Mouse (Mus musculus) heart, embryonic 15.5 days (tissue): ENCODE results near the gene Il9. TPM values are rescaled to one million over a fixed set of nuclear protein-coding genes. Genes with fewer than 3 reads are reported as not detected.
A peak's percentile ranks its signal among the peaks of the same experiment; 100 is the strongest.

Experiments used
- ATAC-seq: fragments of 200-750 bp; cut with Nextera tagmentation; replicated peaks from 2 replicates; pipeline ENCODE4 v1.8.0; 2017; ENCODE audit warnings: low read depth, moderate TSS enrichment; ENCODE audit not compliant: insufficient number of reproducible peaks, insufficient read depth, low FRiP score
- H3K27ac ChIP-seq: fragments of 300-500 bp; sonication (generic); 2 replicates; pipeline ENCODE4 v1.5.1; 2015; ENCODE audit warnings: mild to moderate bottlenecking, inconsistent platforms
- H3K27me3 ChIP-seq: fragments of 300-500 bp; sonication (generic); 2 replicates; pipeline ENCODE4 v1.6.1; 2015; ENCODE audit warnings: inconsistent platforms
- H3K36me3 ChIP-seq: fragments of 300-500 bp; sonication (generic); 2 replicates; pipeline ENCODE4 v1.6.1; 2015; ENCODE audit warnings: mild to moderate bottlenecking, inconsistent platforms
- H3K4me1 ChIP-seq: fragments of 300-500 bp; sonication (generic); replicated peaks from 2 replicates; pipeline ENCODE4 v1.6.1; 2015; ENCODE audit warnings: inconsistent platforms
- H3K4me2 ChIP-seq: fragments of 300-500 bp; sonication (generic); 2 replicates; pipeline ENCODE4 v1.6.1; 2015; ENCODE audit warnings: inconsistent platforms, mild to moderate bottlenecking, moderate library complexity
- H3K4me3 ChIP-seq: fragments of 300-500 bp; sonication (generic); 2 replicates; pipeline ENCODE4 v1.5.1; 2015; ENCODE audit warnings: mild to moderate bottlenecking, inconsistent platforms
- H3K9ac ChIP-seq: fragments of 300-500 bp; sonication (generic); 2 replicates; pipeline ENCODE4 v1.6.1; 2015; ENCODE audit warnings: mild to moderate bottlenecking, inconsistent platforms
- H3K9me3 ChIP-seq: fragments of 300-500 bp; sonication (generic); replicated peaks from 2 replicates; pipeline ENCODE4 v1.6.1; 2016; ENCODE audit warnings: inconsistent platforms
- WGBS: fragments of 180-500 bp; shearing (Covaris S2); methylation state at CpG from one replicate; pipeline ENCODE4 v1.1.7; 2015; ENCODE audit warnings: mixed read lengths; 5-methylcytosine and 5-hydroxymethylcytosine counted together
- polyA plus RNA-seq: library from polyadenylated mRNA; unstranded; fragments of >200 nt; fragmentation: Nextera tagmentation; extraction: Ambion mirVana; gene quantifications from 2 replicates; pipeline ENCODE4 v1.2.1, GENCODE M21; 2015

Il9 gene
- not detected in 2 replicates for polyA plus RNA-seq

DNA sequence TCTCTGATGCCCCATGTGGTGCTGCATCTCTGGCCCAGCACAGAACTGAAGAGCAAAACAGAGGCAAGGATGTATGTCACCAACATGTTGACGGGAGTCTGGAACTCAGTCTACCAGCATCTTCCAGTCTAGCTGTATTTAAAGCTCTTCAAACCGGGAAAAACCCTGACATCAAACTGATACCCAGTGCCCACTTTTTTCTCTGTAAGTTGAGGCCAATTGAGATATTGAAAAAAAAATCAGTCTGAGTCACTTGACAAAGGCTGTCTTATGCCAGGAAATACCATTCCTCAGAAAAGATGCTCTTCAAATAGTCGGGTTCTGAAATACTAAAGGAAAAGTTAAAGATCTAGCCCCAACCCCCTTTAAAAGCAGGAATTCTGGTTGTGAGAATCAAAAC is at the start of gene Il9:
TSS of gene Il9 (minus strand) at position 101 of the 400 bp plus-strand sequence.
- no peak for ATAC-seq
- WGBS = 66% methylated on average over 3 of the region's 3 CpGs
- H3K4me2 ChIP-seq = no peak within 1 kb of the TSS
- peaks cover 16% of the 10 kb centered on the region for H3K27me3 ChIP-seq
- no peak within 1 kb of the TSS for H3K9ac ChIP-seq
- H3K4me3 ChIP-seq = no peak within 1 kb of the TSS
- H3K36me3 ChIP-seq = no peaks in the 10 kb centered on the region
- H3K9me3 ChIP-seq = no peaks in the 10 kb centered on the region
- H3K4me1 ChIP-seq = peaks cover 6% of the 10 kb centered on the region
- H3K27ac ChIP-seq = no peak within 1 kb of the TSS

DNA sequence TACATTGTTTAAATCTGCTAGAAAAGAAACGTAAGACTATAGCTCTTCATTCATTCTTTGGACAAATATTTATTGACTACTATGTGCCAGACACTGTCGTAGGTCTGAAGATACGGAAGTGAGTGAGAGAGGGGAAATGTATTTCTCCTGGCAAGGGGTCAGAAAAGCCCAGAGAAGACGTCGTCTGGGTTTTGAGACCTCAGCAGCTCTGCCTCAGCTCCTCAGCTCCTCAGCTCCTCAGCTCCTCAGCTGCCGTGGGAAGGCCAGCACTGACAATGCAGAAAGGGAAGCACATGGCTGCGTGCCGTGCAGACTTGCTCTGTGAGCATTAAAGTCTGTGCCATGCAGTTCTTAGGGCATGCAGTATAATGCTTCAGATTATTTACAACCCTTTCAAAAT is 47.6 kb upstream of the Il9 start:
- Histone ChIP-seq H3K4me3 (no peak overlapping the region), H3K27ac (no peak overlapping the region), H3K9ac (no peak overlapping the region), H3K4me2 (no peak overlapping the region), H3K27me3 (no peaks in the 10 kb centered on the region), H3K9me3 (no peaks in the 10 kb centered on the region), H3K36me3 (no peaks in the 10 kb centered on the region), H3K4me1 (no peaks in the 10 kb centered on the region)
- no peak for ATAC-seq
- WGBS = 44% methylated on average over 8 of the region's 8 CpGs

DNA sequence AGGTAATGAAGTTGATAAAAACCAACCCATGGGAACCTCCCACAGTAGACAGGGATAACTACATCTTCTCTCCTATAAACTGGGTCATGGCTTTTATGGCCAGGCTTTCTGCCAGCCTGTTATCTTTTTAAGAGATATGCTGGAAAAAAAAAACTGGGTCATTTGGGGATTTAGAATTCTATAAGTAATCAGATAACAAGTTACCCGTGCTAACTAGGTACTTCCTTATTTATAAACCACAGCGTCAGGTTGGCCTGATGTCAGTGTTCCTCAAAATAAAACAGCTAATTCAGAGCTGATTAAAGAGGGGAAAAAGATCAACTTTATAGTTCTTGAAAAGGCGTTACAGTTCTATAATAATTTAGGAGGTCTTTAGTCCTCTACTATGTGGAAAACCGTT is 47.0 kb upstream of the Il9 start:
- H3K9ac ChIP-seq = no peak overlapping the region
- H3K4me1 ChIP-seq = no peaks in the 10 kb centered on the region
- no peak overlapping the region for H3K4me2 ChIP-seq
- no peaks in the 10 kb centered on the region for H3K27me3 ChIP-seq
- H3K27ac ChIP-seq = no peak overlapping the region
- H3K4me3 ChIP-seq = no peak overlapping the region
- no peaks in the 10 kb centered on the region for H3K9me3 ChIP-seq
- ATAC-seq = no peak
- H3K36me3 ChIP-seq = no peaks in the 10 kb centered on the region
- WGBS = 60% methylated on average over 4 of the region's 4 CpGs

DNA sequence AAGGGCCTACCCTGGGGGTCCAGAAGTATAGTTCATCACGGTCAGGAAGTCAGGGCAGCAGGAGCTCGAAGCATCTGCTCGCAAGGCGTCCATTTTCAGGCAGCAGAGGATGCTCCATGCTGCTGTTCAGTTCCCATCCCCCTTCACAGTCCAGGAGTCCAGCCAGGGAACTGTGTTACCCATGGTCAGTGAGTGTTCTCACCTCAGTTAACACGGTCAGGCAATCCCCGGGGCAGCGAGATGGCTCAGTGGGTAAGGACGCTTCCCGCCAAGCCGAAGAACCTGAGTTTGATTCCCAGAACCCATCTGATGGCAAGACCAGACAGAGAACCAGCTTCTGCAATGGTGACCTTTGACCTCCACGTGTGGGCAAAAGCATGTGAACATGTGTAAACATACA is 46.2 kb upstream of the Il9 start:
- H3K27ac ChIP-seq = no peak overlapping the region
- H3K9me3 ChIP-seq = no peaks in the 10 kb centered on the region
- no peaks in the 10 kb centered on the region for H3K4me1 ChIP-seq
- no peaks in the 10 kb centered on the region for H3K27me3 ChIP-seq
- no peak for ATAC-seq
- 86% methylated on average over 11 of the region's 11 CpGs for WGBS
- H3K4me3 ChIP-seq = no peak overlapping the region
- H3K4me2 ChIP-seq = no peak overlapping the region
- H3K9ac ChIP-seq = no peak overlapping the region
- H3K36me3 ChIP-seq = no peaks in the 10 kb centered on the region

DNA sequence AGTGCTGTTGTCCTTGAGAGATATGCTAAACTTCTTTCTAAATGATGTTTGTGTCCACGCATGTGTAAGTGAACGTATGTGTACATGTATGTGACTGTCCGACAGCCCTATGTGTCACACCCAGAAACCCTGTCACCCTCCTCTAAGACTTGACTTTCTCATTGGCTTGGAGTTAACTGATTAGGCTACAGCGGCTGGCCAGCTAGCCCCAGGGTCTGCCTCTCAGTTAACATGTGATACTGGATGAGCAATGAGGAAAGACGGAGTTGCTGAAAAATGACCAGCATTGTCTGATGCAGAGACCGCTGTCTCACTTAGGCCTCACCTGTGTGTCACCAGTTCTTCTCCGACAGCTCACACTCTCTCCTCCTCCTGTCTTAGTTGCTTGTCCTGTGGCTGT is 45.8 kb upstream of the Il9 start:
- Histone ChIP-seq H3K36me3 (no peaks in the 10 kb centered on the region), H3K4me2 (no peak overlapping the region), H3K9me3 (no peaks in the 10 kb centered on the region), H3K9ac (no peak overlapping the region), H3K27me3 (no peaks in the 10 kb centered on the region), H3K27ac (no peak overlapping the region), H3K4me1 (peaks cover under 1% of the 10 kb centered on the region), H3K4me3 (no peak overlapping the region)
- 90% methylated on average over 7 of the region's 7 CpGs for WGBS
- ATAC-seq = no peak

DNA sequence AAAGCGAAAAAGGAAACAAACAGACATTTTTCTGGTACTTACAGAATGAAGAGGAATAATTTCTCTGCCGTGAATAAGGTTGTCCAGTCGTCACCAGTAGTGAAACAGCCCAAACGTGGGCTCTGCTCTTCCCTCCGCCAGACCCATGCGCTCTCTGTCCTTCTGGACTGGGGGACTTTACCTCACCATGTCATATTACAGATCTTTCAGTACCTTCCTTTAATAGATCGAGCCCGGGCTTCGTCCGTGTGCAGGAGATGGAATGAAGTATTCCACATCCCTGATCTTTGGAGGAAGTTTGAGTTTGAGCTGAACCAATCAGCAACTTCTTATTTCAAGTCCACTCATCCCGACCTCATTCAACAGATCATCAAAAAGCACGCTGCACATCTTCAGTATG is 44.8 kb upstream of the Il9 start:
- ATAC-seq = no peak
- H3K9ac ChIP-seq = no peak overlapping the region
- no peaks in the 10 kb centered on the region for H3K36me3 ChIP-seq
- 75% methylated on average over 12 of the region's 12 CpGs for whole genome bisulfite sequencing
- no peaks in the 10 kb centered on the region for H3K27me3 ChIP-seq
- H3K9me3 ChIP-seq = no peaks in the 10 kb centered on the region
- H3K4me1 ChIP-seq = peaks cover 5% of the 10 kb centered on the region
- no peak overlapping the region for H3K4me2 ChIP-seq
- no peak overlapping the region for H3K4me3 ChIP-seq
- H3K27ac ChIP-seq = no peak overlapping the region

DNA sequence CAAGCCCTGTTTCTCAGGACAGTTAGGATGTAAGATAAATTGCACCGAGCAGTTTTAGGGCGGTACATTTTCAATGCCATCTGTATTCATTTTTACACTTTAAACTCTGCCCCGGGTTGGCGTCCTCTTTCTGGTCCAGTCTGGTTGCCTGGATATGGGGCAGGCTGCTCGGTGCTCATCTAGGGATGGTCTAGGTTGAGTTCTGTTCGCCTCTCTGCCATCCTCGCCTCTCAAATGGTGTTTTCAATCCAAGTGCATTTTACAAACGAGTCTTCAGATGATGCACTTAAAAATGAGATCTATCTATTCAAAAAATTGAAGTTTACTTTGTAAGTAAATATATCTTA is 40.7 kb upstream of the Il9 start:
- peak overlapping the region; percentile 93 for H3K4me2 ChIP-seq
- no peak overlapping the region for H3K27ac ChIP-seq
- H3K9me3 ChIP-seq = no peaks in the 10 kb centered on the region
- peak overlapping the region; percentile 70 for H3K4me3 ChIP-seq
- no peaks in the 10 kb centered on the region for H3K27me3 ChIP-seq
- peaks cover 5% of the 10 kb centered on the region for H3K4me1 ChIP-seq
- peak overlapping the region; percentile 66 for H3K9ac ChIP-seq
- no peaks in the 10 kb centered on the region for H3K36me3 ChIP-seq
- 6% methylated on average over 8 of the region's 8 CpGs for WGBS
- ATAC-seq = no peak

DNA sequence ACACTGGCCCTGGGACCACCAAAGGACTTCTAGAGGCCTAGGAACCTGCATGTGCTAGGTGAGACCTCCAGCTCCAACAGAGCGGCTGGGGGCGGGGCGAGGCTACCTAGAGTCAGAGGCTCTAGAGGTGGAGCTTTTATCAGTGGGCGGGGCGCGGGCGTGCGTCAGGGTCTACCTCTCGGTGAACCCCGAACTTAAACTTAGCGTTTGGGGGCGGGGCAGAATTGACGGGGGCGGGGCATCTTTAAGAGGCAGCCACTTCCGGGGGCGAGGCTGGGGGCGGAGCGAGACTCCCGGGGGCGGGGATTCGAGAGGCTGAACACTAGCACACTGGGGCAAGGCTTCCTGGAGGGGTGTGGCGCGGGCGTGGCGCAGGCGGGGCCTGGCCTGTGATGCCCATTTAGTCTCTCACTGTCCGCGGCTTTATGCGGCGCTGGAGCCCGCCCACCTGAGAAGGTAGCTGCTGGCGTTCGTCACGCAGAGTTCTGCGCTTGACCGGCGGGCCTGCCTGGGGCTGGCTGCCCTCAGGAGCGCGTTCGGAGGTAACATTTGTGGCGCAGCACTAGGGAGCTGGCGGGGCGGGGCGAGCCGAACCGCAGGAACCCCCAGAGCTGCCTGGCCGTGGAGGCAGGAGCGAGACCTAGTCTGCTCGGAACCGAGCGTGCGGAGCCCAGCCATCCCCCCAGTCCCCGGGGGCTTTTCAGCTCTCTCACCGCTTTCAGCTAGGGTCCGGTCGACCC is 40.2 kb upstream of the Il9 start, which contains the start of gene Fbxl21:
TSS of gene Fbxl21 (plus strand) at position 392 of the 740 bp plus-strand sequence.
- peaks cover 5% of the 10 kb centered on the region for H3K4me1 ChIP-seq
- H3K27ac ChIP-seq = 0 out of 2 replicates have a peak within 1 kb of the TSS, but pooled peaks have one; percentile 16
- H3K4me2 ChIP-seq = peak within 1 kb of the TSS; percentile 93
- peak; percentile 98 for ATAC-seq
- no peaks in the 10 kb centered on the region for H3K27me3 ChIP-seq
- H3K4me3 ChIP-seq = peak within 1 kb of the TSS; percentile 70
- H3K9ac ChIP-seq = peak within 1 kb of the TSS; percentile 66
- WGBS = under 1% methylated on average over 56 of the region's 56 CpGs
- H3K36me3 ChIP-seq = no peaks in the 10 kb centered on the region
- H3K9me3 ChIP-seq = no peaks in the 10 kb centered on the region

DNA sequence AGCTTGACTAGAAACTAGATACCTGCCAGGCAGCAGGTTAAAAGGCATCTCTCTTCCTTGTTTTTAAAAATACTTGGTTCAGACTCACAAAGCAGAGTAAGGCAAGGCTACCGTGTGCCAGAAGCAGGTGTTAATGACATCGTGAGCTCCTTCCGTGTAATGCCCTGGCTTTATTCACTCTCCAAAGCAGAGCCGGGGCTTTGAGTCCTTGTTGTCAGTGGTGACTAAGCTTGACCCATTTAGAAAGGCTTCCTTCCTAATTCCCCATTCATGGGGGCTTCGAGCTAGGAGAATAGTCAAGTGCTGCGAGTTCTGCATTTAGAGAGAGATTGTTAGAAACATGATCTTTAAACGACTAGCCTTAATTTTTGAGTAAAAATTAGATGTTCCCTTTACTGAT is 34.8 kb upstream of the Il9 start:
- Histone ChIP-seq H3K9me3 (no peaks in the 10 kb centered on the region), H3K4me1 (no peaks in the 10 kb centered on the region), H3K27me3 (no peaks in the 10 kb centered on the region), H3K36me3 (no peaks in the 10 kb centered on the region), H3K27ac (no peak overlapping the region), H3K4me3 (no peak overlapping the region), H3K4me2 (no peak overlapping the region), H3K9ac (no peak overlapping the region)
- no peak for ATAC-seq
- WGBS = 55% methylated on average over 7 of the region's 7 CpGs

DNA sequence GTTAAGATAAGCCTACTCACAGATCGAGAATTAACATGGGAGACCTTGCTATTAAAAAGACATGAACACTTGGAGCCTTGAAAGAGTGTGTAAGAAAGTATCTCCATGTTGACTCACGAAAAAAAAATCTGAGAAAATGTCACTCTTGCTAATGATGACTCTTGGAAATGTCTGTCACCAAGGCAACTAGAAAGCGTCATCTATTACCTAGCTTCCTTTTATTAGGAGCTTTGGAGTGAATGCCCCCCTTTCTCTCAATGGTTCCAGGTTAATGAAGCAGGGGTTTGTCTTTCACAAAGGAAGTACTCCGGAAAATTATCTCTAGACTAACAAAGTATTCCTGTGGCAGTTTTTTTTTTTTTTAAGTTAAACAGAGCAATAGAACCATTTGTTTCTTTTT is 34.3 kb upstream of the Il9 start:
- no peaks in the 10 kb centered on the region for H3K4me1 ChIP-seq
- no peak overlapping the region for H3K4me3 ChIP-seq
- H3K9me3 ChIP-seq = no peaks in the 10 kb centered on the region
- no peak overlapping the region for H3K4me2 ChIP-seq
- H3K36me3 ChIP-seq = no peaks in the 10 kb centered on the region
- ATAC-seq = no peak
- H3K27me3 ChIP-seq = no peaks in the 10 kb centered on the region
- H3K9ac ChIP-seq = no peak overlapping the region
- WGBS = 59% methylated on average over 4 of the region's 4 CpGs
- no peak overlapping the region for H3K27ac ChIP-seq

DNA sequence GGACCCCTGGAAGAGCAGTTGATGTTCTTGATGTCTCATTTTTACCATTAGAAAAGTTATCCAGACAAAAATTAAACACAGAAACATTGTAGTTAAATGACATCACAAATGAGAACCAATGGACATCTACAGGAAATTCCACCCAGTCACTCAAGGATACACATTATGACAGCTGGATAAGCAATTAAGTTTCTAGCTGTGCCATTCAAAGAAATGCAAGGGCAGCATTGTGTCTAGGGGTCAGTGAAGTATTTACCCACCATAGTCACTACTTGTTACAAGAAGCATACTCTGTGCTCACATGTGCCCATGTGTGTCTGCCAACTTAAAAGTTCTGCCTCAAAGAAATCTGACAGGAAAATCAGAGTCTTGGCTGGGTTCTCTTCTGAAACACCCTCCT is 31.5 kb upstream of the Il9 start:
- H3K27me3 ChIP-seq = no peaks in the 10 kb centered on the region

DNA sequence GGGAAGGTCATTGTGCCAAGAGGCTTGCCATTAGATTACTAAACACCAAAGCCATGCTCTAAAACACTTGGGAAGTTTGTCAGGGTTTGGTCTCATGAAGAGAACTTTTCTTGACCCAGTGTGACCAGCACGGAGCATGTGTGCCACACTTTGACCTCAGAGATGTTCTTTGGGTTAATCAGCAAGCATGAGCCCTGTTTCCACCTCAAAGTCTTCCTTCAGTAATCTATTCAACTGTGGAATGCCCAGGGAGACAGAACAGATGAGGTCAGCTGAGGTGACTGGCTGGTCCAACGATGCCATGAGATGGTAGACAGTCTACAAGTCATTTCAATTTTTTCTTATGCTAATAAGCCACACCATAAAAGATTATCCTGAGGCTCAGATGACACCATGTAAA is 27.8 kb upstream of the Il9 start:
- Histone ChIP-seq H3K9me3 (no peaks in the 10 kb centered on the region), H3K4me2 (no peak overlapping the region), H3K4me3 (no peak overlapping the region), H3K36me3 (no peaks in the 10 kb centered on the region), H3K27me3 (no peaks in the 10 kb centered on the region), H3K27ac (no peak overlapping the region), H3K4me1 (no peaks in the 10 kb centered on the region), H3K9ac (no peak overlapping the region)
- no peak for ATAC-seq
- 79% methylated on average over 2 of the region's 2 CpGs for WGBS

More for the DNA sequence above, 31.5 kb upstream of the Il9 start:
- ATAC-seq = no peak
- Histone ChIP-seq H3K36me3 (no peaks in the 10 kb centered on the region), H3K4me2 (no peak overlapping the region), H3K4me1 (no peaks in the 10 kb centered on the region), H3K9me3 (no peaks in the 10 kb centered on the region), H3K4me3 (no peak overlapping the region), H3K9ac (no peak overlapping the region), H3K27ac (no peak overlapping the region)
